23 mouse cellular contexts compared by ENCODE assay signal in genomic region chr11:106532248-106532790, GRCm38 (mm10). TPM values are rescaled to one million over a fixed set of nuclear protein-coding genes. Genes with fewer than 3 reads are reported as not detected.
DNase-seq lines count a peak whose midpoint lies in the region.
"Had no signal": no experiment of that assay in that cellular context is flagged by ENCODE, and none has a peak within 500 bp of the region (broad histone marks: within the 10 kb centered on the region; RNA-seq: fewer than 3 reads in every experiment).

No protein-coding gene starts in this region.

- peak overlapping the region; percentile 61 for H3K27ac ChIP-seq in brown adipose tissue, adult 24 weeks (replicated peaks; ENCODE audit: low read depth, low read length)
- H3K27ac ChIP-seq: hindbrain, embryonic 13.5 days; left cerebral cortex, adult 2 months; limb, embryonic 15.5 days; macrophage; midbrain, embryonic 12.5 days; neural tube, embryonic 15.5 days; stomach, embryonic 15.5 days had no signal

- no peak overlapping the region for H3K4me3 ChIP-seq in brown adipose tissue, adult 24 weeks (ENCODE audit: insufficient read depth, low read depth, low read length)
- H3K4me3 ChIP-seq: hindbrain, embryonic 13.5 days; left cerebral cortex, adult 2 months; limb, embryonic 15.5 days; midbrain, embryonic 12.5 days; neural tube, embryonic 15.5 days; stomach, embryonic 15.5 days had no signal

- H3K4me1 ChIP-seq in brown adipose tissue, adult 24 weeks (ENCODE audit: control insufficient read depth, insufficient read depth, insufficient read length, low read length), result 0 out of 2 replicates have a peak, but pooled peaks cover 5% of the 10 kb centered on the region
- H3K4me1 ChIP-seq: stomach, embryonic 15.5 days had no signal

- DNase-seq in kidney, adult 11 months, result peak; percentile 56
- no peak for DNase-seq in kidney, postnatal 4 days
- peak; percentile 81 for DNase-seq in kidney, adult 9 months
- peak; percentile 57 to 65 for DNase-seq in kidney, postnatal 36 days
- DNase-seq in Muller cell, postnatal 12 days (ENCODE audit: inconsistent ontology term), result no peak
- DNase-seq in embryo, embryonic 10.5 days (ENCODE audit: low spot score), result no peak
- DNase-seq: adrenal gland, adult 8-10 months; B cell, adult 2 months; cerebellum, adult 11 months; cerebellum, postnatal 14 days; embryo, embryonic 11 days; gastrocnemius, postnatal 25 days; right cerebral cortex, adult 18-20 months; right cerebral cortex, postnatal 4 days; thymus, postnatal 25 days had no signal

RNA-seq across cellular contexts. Expression of gene Ern1, which starts 44.7 kb away (rescaled TPM):
- polyA plus RNA-seq in brown adipose tissue, adult 24 weeks (2012; ENCODE audit: insufficient read depth, insufficient read length, missing spikeins), result 3.2 and 5.0 TPM in 2 replicates

Comparison
In these comparisons a context has a peak if more than half of its experiments do, and no peak if none do; other contexts are left out.
1. DNase-seq: peak in kidney, adult 11 months (single experiment), kidney, adult 9 months (single experiment) and kidney, postnatal 36 days (2 of 2); none in kidney, postnatal 4 days (0 of 2), Muller cell, postnatal 12 days (single experiment) and embryo, embryonic 10.5 days (single experiment).